Mouse (Mus musculus) hindbrain, embryonic 16.5 days (tissue): ENCODE measurements around the gene Ccdc180. TPM values are rescaled to one million over a fixed set of nuclear protein-coding genes. Genes with fewer than 3 reads are reported as not detected.

Source experiments
- ATAC-seq: fragments of 200-750 bp; cut with Nextera tagmentation; 2 replicates; pipeline ENCODE4 v1.8.0; 2017; ENCODE audit warnings: moderate TSS enrichment, moderate library complexity
- H3K27ac ChIP-seq: fragments of 300-500 bp; sonication (generic); 2 replicates; pipeline ENCODE4 v1.5.1; 2014; ENCODE audit warnings: low read depth, mild to moderate bottlenecking, control low read depth, low read length, moderate library complexity
- H3K27me3 ChIP-seq: fragments of 300-500 bp; sonication (generic); replicated peaks from 2 replicates; pipeline ENCODE4 v1.6.1; 2014; ENCODE audit warnings: low read length; ENCODE audit not compliant: control insufficient read depth, insufficient read depth
- H3K36me3 ChIP-seq: fragments of 300-500 bp; sonication (generic); 2 replicates; pipeline ENCODE4 v1.6.1; 2014; ENCODE audit warnings: mild to moderate bottlenecking, low read length, moderate library complexity, mixed read lengths; ENCODE audit not compliant: control insufficient read depth, insufficient read depth
- H3K4me1 ChIP-seq: fragments of 300-500 bp; sonication (generic); 2 replicates; pipeline ENCODE4 v1.6.1; 2014; ENCODE audit warnings: low read depth, low read length; ENCODE audit not compliant: control insufficient read depth, insufficient read depth
- H3K4me2 ChIP-seq: fragments of 300-500 bp; sonication (generic); 2 replicates; pipeline ENCODE4 v1.6.1; 2014; ENCODE audit warnings: mild to moderate bottlenecking, low read length, control low read depth, moderate library complexity
- H3K4me3 ChIP-seq: fragments of 300-500 bp; sonication (generic); 2 replicates; pipeline ENCODE4 v1.5.1; 2014; ENCODE audit warnings: mild to moderate bottlenecking, low read length, control low read depth, moderate library complexity
- H3K9ac ChIP-seq: fragments of 300-500 bp; sonication (generic); 2 replicates; pipeline ENCODE4 v1.6.1; 2014; ENCODE audit warnings: low read depth, mild to moderate bottlenecking, control low read depth, low read length, moderate library complexity
- H3K9me3 ChIP-seq: fragments of 300-500 bp; sonication (generic); 2 replicates; pipeline ENCODE4 v1.6.1; 2014; ENCODE audit warnings: mild to moderate bottlenecking, low read length, moderate library complexity; ENCODE audit not compliant: control insufficient read depth
- WGBS: fragments of 180-500 bp; shearing (Covaris S2); extraction: QIAGEN DNeasy Blood & Tissue Kit; methylation state at CpG from one replicate; pipeline ENCODE4 v1.1.7; 2014; 5-methylcytosine and 5-hydroxymethylcytosine counted together
- polyA plus RNA-seq: library from polyadenylated mRNA; unstranded; fragments of >200 nt; fragmentation: Nextera tagmentation; extraction: Ambion mirVana; gene quantifications from 2 replicates; pipeline ENCODE4 v1.2.1, GENCODE M21; 2015

Ccdc180 gene
- polyA plus RNA-seq, 1 experiment from 2014 or later, result 0.26 TPM

DNA sequence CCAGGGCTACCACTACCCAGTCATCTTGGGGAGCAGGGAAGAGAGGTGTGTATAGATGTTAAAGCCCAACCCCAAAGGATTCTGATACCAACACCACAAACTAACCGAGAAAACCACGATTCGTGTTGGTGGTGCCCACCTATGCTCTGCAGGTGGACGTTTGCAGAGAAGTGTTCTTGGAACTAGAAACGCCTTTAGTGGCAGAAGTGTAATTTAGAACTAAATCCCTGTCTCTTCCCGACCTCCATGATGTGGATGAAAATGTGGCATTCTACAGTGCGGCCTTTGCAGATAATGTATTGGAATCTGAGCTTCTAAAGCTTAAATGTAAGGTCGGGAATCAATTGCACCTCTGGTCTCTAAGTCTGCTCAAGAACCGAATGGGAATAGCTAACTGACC is 82.8 kb downstream of the Ccdc180 start:
- peak overlapping the region; percentile 75 for H3K4me2 ChIP-seq
- no peak; the same call in 1 of the 2 replicates for ATAC-seq
- 28% methylated on average over 9 of the region's 9 CpGs for whole genome bisulfite sequencing
- H3K27me3 ChIP-seq, result no peaks in the 10 kb centered on the region
- no peak overlapping the region for H3K27ac ChIP-seq
- H3K9me3 ChIP-seq, result no peaks in the 10 kb centered on the region
- no peaks in the 10 kb centered on the region for H3K36me3 ChIP-seq
- peak overlapping the region; percentile 86 for H3K9ac ChIP-seq
- peak overlapping the region; percentile 83 for H3K4me3 ChIP-seq
- H3K4me1 ChIP-seq, result peaks cover 11% of the 10 kb centered on the region

DNA sequence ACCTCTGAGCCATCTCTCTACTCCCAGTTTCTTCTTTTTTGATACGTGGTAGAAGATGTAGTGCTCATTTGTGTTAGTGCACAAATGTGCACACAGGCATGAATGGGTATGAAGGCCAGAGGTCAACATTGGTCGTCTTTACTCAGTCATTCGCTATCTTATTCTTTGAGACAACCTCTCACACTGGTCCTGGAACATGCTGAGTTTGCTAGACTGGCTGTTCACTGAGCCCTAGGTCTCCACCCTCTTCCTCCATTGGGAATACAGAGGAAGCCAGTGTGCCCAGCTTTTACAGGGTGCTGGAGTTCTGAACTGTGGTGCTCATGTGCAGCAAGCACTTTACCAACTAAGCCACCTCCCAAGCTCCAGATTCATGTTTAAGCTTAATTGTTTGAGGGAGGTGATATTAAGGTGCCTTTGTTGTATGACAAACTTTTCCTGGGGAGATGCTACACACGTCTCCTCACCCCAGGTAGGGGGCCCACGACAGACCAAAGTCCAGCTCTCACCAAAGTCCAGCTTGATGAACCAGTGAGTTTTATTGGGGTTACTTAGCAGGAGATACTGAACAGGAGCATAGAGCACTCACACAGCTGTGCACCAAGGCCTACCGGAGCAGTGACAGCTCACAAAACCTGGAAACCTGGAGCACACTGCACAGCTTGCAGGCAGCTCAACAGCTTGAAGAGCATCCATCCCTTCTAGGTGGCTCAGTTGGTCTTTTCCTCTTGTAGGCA is 87.0 kb downstream of the Ccdc180 start:
- H3K4me3 ChIP-seq, result no peak overlapping the region
- no peak overlapping the region for H3K9ac ChIP-seq
- no peaks in the 10 kb centered on the region for H3K36me3 ChIP-seq
- peaks cover 8% of the 10 kb centered on the region for H3K4me1 ChIP-seq
- ATAC-seq, result no peak
- H3K9me3 ChIP-seq, result no peaks in the 10 kb centered on the region
- no peaks in the 10 kb centered on the region for H3K27me3 ChIP-seq
- H3K4me2 ChIP-seq, result no peak overlapping the region
- WGBS, result 81% methylated on average over 6 of the region's 6 CpGs
- H3K27ac ChIP-seq, result no peak overlapping the region

DNA sequence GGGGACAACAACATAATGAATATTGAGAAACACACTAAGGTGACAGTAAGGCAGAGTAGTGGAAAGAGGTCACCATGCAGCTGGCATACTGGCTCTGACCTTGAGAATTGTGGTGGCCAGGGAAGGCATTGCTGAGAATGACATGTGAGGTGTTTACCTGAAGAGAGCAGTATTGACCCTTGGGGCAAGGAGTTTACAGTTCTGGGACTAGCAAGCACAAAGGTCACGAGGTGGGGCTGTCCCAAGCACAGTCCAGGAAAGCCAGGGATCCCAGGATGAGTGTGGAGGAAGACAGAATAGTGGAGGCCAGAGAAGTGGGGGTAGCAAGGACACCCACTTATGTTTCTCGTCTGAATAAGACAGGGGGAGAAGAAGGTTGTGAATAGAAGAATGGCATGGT is 89.8 kb downstream of the Ccdc180 start:
- no peaks in the 10 kb centered on the region for H3K9me3 ChIP-seq
- H3K27me3 ChIP-seq, result no peaks in the 10 kb centered on the region
- H3K9ac ChIP-seq, result no peak overlapping the region
- no peaks in the 10 kb centered on the region for H3K4me1 ChIP-seq
- 59% methylated on average over 2 of the region's 2 CpGs for WGBS
- no peaks in the 10 kb centered on the region for H3K36me3 ChIP-seq
- no peak overlapping the region for H3K4me3 ChIP-seq
- H3K4me2 ChIP-seq, result no peak overlapping the region
- ATAC-seq, result no peak
- no peak overlapping the region for H3K27ac ChIP-seq

DNA sequence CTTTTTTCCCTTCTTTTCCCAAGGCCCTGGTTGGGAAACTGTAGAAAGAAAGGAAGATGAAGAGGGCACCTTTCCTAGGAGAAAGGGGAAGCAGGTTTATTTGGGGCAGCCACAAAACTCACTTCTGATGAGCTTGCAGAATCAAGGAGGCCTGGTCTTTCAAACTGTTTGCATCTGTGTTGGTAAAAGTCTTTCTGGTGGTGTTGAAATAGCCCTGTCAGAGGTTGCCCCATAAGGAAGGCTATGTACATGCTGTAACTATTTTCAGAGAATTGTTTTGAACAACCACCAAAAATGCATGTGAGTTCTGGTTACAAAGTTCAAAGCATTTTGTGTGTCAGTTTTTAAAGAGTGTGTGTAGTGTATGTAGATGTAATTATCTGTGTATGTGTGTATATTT is 91.0 kb downstream of the Ccdc180 start:
- H3K4me1 ChIP-seq, result no peaks in the 10 kb centered on the region
- H3K4me2 ChIP-seq, result no peak overlapping the region
- no peaks in the 10 kb centered on the region for H3K27me3 ChIP-seq
- ATAC-seq, result no peak
- no peak overlapping the region for H3K27ac ChIP-seq
- H3K9me3 ChIP-seq, result no peaks in the 10 kb centered on the region
- H3K36me3 ChIP-seq, result no peaks in the 10 kb centered on the region
- no peak overlapping the region for H3K4me3 ChIP-seq
- no peak overlapping the region for H3K9ac ChIP-seq

DNA sequence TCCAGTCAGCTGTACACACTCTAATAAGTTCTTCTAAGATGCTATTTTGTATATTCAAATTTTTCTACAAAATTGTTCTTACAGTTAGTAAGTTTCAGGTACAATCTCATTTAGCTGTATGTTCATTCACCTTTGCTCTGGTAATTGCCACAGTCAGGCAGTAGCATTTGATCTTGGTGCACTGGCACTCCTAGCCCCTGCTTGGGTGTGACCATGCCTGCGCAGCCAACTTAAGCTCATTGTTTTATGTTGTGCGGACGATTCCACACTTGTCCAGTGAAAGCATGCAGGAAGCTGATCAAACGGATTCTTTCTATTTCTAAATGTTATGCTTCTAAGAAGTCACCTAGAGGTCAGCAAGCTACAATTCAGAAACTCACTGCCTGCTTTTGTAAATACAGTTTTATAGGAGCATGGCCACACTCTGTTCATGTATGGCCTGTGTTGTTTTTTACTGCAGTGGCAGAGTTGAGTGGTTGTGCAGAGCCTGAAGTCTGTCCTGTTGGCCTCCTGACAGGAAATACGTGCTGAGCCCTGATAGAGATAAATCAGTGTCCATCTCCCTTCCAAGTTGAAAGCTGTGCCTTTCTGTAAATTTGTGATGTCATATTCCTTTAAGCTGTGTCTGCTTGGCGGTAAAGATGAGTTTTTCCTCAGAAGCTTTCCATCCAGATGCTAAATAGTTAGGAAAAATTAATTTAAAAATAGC is 100.5 kb downstream of the Ccdc180 start:
- Histone ChIP-seq H3K4me2 (no peak overlapping the region), H3K9ac (no peak overlapping the region), H3K36me3 (peaks cover 7% of the 10 kb centered on the region; the same call in 1 of the 2 replicates), H3K9me3 (no peaks in the 10 kb centered on the region), H3K4me1 (no peaks in the 10 kb centered on the region), H3K27me3 (no peaks in the 10 kb centered on the region), H3K27ac (no peak overlapping the region), H3K4me3 (no peak overlapping the region)
- 72% methylated on average over 6 of the region's 6 CpGs for WGBS
- ATAC-seq, result no peak

DNA sequence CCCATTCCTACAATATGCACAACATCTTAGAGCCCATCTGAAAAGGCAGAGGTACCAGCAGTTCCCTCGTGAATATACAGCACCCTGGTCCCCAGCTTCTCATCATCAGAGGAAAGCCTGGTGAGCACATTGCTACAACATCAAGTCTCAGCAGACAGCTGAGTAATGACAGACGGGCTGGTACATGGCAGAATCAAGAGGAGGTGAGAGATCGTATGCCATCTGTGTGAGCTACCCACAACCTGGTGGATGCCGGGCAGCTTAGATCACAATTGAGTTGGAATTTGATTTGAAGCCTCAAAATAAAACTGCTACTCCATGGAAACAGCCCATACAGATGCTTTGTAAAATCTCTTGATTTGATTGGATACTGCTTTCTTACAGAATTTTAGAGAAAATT is 108.4 kb downstream of the Ccdc180 start:
- 89% methylated on average over 4 of the region's 4 CpGs for whole genome bisulfite sequencing
- Histone ChIP-seq H3K9me3 (no peaks in the 10 kb centered on the region), H3K4me2 (no peak overlapping the region), H3K27me3 (no peaks in the 10 kb centered on the region), H3K27ac (no peak overlapping the region), H3K4me1 (no peaks in the 10 kb centered on the region), H3K36me3 (no peaks in the 10 kb centered on the region), H3K4me3 (no peak overlapping the region), H3K9ac (no peak overlapping the region)
- no peak for ATAC-seq

Other genes with a start within 250 kb of the Ccdc180 start
- 20.8 and 22.5 TPM in 2 replicates for gene Aldh1b1, start 91.3 kb upstream of the Ccdc180 start, polyA plus RNA-seq
- 20.2 and 27.3 TPM in 2 replicates for gene Igfbpl1, start 63.4 kb upstream of the Ccdc180 start, polyA plus RNA-seq
- 0.29 and 0.36 TPM in 2 replicates for gene Stra6l, start 41.6 kb upstream of the Ccdc180 start, polyA plus RNA-seq
- gene Tdrd7, start 75.0 kb downstream of the Ccdc180 start, polyA plus RNA-seq, result 29.3 and 30.0 TPM in 2 replicates
- gene Tmod1, start 148.6 kb downstream of the Ccdc180 start, polyA plus RNA-seq, result 2.1 and 3.0 TPM in 2 replicates
- 61.4 and 71.7 TPM in 2 replicates for gene Ncbp1, start 248.3 kb downstream of the Ccdc180 start, polyA plus RNA-seq
- gene Tstd2, start 248.4 kb downstream of the Ccdc180 start, polyA plus RNA-seq, result 19.2 and 26.2 TPM in 2 replicates